Mouse (Mus musculus) cortical plate, adult 2 months (tissue): ENCODE results near the gene Khdc4.

Source experiments
- CTCF ChIP-seq: fragments of 200-500 bp; IDR thresholded peaks from 2 replicates; pipeline ENCODE4 v1.5.1; 2011; ENCODE audit warnings: mild to moderate bottlenecking, control low read depth, low read length; ENCODE audit not compliant: insufficient read depth; ENCODE audit errors: extremely low read depth
- POLR2A ChIP-seq: fragments of 200-500 bp; IDR thresholded peaks from 2 replicates; pipeline ENCODE4 v1.6.1; 2011; ENCODE audit warnings: mild to moderate bottlenecking, low read length, control low read depth; ENCODE audit not compliant: insufficient read depth; ENCODE audit errors: extremely low read depth

DNA sequence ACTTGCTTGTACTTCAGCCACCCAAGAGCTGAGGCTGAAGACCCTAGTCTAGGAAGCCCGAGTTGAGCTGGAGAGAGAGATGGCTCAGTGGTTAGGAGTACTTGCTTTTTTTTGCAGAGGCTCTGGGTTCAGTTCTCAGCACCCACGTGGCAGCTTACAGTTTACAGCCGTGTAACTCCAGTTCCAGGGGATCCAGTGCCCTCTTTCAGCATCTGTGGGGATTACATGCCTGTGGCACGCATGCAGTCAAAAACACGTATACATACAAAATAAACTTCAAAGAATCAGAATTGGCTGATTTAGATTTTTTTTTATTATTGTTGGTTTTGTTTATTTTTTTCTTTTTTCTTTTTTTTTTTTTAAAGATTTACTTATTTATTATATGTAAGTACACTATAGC, 48.5 kb upstream of the Khdc4 start:
- no peak for TF ChIP-seq POLR2A
- TF ChIP-seq CTCF: no peak
